Mouse (Mus musculus): Measurements from ENCODE around the gene Bik. TPM values are rescaled to one million over a fixed set of nuclear protein-coding genes. Genes with fewer than 3 reads are reported as not detected.

Bik gene
- polyA plus RNA-seq, 1 experiment from 2014 or later, result 2.2 TPM

DNA sequence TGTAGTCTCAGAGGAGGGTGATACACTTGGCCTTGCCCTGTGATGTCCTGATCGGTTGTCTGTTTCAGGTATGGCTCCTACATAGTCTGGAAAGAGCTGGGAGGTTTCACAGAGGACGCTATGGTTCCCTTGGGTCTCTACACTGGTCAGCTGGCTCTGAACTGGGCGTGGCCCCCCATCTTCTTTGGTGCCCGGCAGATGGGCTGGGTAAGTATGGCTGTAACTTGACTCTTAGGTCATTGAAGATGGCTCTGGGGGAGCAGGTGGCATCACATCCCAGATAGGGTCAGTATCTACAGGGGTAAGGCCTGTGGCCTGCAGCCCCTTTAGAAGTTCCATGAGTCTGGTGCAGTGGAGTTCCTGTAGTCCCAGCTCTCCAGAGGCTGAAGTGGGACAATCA, 45.5 kb downstream of the Bik start:
- 75% methylated on average over 4 of the region's 4 CpGs for WGBS (ENCODE audit: insufficient replicate concordance)
- Histone ChIP-seq H3K9me3 (replicated peaks) (no peaks in the 10 kb centered on the region), H3K27me3 (replicated peaks) (no peaks in the 10 kb centered on the region), H3K4me1 (peaks cover 35% of the 10 kb centered on the region), H3K4me2 (no peak overlapping the region), H3K27ac (no peak overlapping the region), H3K4me3 (no peak overlapping the region), H3K9ac (no peak overlapping the region), H3K36me3 (peaks cover 56% of the 10 kb centered on the region)
- ATAC-seq, result no peak

- 90% methylated on average over 12 of the region's 12 CpGs for WGBS (ENCODE audit: insufficient replicate concordance)
- ATAC-seq, result no peak
- Histone ChIP-seq H3K9ac (no peak overlapping the region), H3K4me1 (peaks cover 20% of the 10 kb centered on the region), H3K4me3 (no peak overlapping the region), H3K4me2 (no peak overlapping the region), H3K27ac (no peak overlapping the region), H3K9me3 (replicated peaks) (no peaks in the 10 kb centered on the region), H3K27me3 (replicated peaks) (no peaks in the 10 kb centered on the region), H3K36me3 (peaks cover 70% of the 10 kb centered on the region)
Measured at GRCm38 (mm10) chr15:83573606-83574005, 46.9 kb downstream of the Bik start.

DNA sequence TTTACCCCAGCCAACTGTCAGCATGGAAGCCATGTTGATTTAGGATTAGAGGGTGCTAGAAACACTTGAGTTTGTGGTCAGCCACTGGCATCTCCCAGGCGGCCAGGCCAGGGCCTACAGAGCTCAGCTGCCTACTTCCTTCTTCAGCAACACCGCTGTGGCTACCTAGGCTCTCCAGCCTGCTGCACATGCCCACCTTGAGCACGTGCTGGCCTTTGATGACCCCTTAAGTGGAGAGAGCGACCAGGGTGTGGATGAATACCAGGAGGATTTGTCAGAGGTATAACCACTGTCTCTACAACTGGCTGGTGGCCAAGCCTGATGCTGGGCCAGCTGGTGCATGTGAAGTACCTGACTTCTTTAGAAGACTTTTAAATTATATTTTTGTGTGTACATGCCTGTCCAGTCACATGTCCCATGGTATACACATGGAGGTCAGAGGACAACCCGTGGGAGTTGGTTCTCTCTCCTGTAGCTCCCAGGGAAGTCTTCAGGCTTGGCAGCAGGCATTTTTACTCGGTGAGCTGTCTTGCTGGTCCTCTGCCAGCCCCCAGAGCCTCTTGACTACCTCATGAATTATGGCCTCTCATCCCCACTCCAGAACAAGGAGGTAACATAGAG, 48.2 kb downstream of the Bik start:
- 74% methylated on average over 6 of the region's 6 CpGs for WGBS (ENCODE audit: insufficient replicate concordance)

DNA sequence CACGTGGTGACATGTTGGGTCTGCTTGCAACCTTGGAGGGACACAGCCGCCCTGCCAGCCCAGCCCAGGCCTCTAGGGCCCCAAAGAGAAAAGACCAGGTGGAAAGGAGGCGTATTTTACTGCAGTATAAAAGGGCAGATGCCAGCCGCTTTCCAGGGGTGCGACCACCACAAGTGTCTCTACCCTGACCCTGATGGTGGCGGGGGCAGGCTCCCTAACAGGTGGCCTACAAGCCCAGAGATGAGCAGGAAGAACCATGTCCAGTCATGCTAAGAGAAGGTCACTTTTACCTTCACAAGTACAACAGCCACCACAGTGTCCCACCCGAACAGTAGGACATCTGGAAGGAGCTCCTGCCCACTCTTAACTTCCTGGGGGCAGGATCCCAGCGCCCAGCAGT, 48.9 kb downstream of the Bik start:
- Histone ChIP-seq H3K4me3 (no peak overlapping the region), H3K27me3 (replicated peaks) (no peaks in the 10 kb centered on the region), H3K9ac (no peak overlapping the region), H3K9me3 (replicated peaks) (no peaks in the 10 kb centered on the region), H3K4me1 (0 out of 2 replicates have a peak, but pooled peaks cover 4% of the 10 kb centered on the region), H3K4me2 (no peak overlapping the region), H3K36me3 (peaks cover 90% of the 10 kb centered on the region), H3K27ac (peak overlapping the region; percentile 8; the same call in 1 of the 2 replicates)
- ATAC-seq, result no peak
- whole genome bisulfite sequencing (ENCODE audit: insufficient replicate concordance), result 90% methylated on average over 8 of the region's 8 CpGs

More for the DNA sequence above, 48.2 kb downstream of the Bik start:
- Histone ChIP-seq H3K4me1 (peaks cover 10% of the 10 kb centered on the region), H3K4me2 (no peak overlapping the region), H3K9me3 (replicated peaks) (no peaks in the 10 kb centered on the region), H3K9ac (no peak overlapping the region), H3K27ac (peak overlapping the region; percentile 50), H3K36me3 (peaks cover 83% of the 10 kb centered on the region), H3K4me3 (no peak overlapping the region), H3K27me3 (replicated peaks) (no peaks in the 10 kb centered on the region)
- no peak for ATAC-seq

DNA sequence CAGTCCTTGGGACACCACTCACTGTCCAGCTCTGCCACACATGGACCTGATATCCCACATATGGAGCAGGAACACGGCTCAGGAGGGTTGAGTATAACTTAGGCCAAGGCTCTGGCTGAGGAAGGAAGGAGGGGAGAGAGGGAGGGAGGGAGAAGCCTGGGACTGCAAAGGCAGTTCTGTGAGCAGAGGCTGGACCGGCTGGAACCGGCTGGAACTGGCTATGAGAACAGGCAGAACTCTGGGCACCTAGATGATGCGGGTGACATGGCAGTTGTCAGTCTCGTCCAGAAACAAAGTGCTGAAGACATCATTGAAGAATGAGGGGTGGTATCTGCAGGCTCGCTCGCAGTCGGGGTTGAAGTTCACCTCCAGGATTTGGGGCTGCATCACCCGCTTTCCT, 50.0 kb downstream of the Bik start:
- Histone ChIP-seq H3K9me3 (replicated peaks) (no peaks in the 10 kb centered on the region), H3K9ac (no peak overlapping the region), H3K27me3 (replicated peaks) (no peaks in the 10 kb centered on the region), H3K36me3 (peaks cover 95% of the 10 kb centered on the region), H3K4me3 (no peak overlapping the region), H3K4me2 (no peak overlapping the region), H3K27ac (no peak overlapping the region), H3K4me1 (0 out of 2 replicates have a peak, but pooled peaks cover 3% of the 10 kb centered on the region)
- WGBS (ENCODE audit: insufficient replicate concordance), result 86% methylated on average over 9 of the region's 9 CpGs
- ATAC-seq, result no peak

DNA sequence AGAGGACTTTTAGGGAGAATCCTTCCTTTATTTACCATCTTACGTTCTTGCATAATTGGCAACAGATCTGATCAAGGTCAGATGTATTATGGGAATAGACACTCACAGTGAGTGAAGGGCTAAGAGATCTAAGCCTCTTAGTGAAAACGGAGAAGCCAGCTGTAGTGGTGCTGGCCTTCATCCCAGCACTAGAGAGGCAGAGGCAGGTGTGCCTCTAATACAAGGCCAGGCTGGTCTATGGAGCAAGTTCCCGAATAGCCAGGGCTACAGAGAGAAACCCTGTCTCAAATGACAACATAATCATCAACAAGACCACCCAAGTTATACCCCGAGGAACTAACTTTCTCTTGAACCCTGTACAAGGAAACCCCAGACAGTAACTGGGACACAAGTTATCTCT, 56.3 kb downstream of the Bik start:
- 84% methylated on average over 4 of the region's 4 CpGs for WGBS (ENCODE audit: insufficient replicate concordance)
- no peak for ATAC-seq

GRCm38 (mm10) chr15:83583419-83584156, 56.9 kb downstream of the Bik start:
- peaks cover 21% of the 10 kb centered on the region for H3K4me1 ChIP-seq
- H3K9me3 ChIP-seq (replicated peaks), result peaks cover 13% of the 10 kb centered on the region
- 64% methylated on average over 8 of the region's 8 CpGs for WGBS (ENCODE audit: insufficient replicate concordance)
- H3K4me3 ChIP-seq, result peak overlapping the region; percentile 2; the same call in 1 of the 2 replicates
- peak overlapping the region; percentile 56 for H3K4me2 ChIP-seq
- H3K27ac ChIP-seq, result peak overlapping the region; percentile 68; the same call in 1 of the 2 replicates
- peak; percentile 84 for ATAC-seq
- peaks cover 100% of the 10 kb centered on the region for H3K36me3 ChIP-seq
- H3K27me3 ChIP-seq (replicated peaks), result no peaks in the 10 kb centered on the region
- peak overlapping the region; percentile 54 for H3K9ac ChIP-seq

More for the DNA sequence above, 56.3 kb downstream of the Bik start:
- H3K9me3 ChIP-seq (replicated peaks), result peaks cover 13% of the 10 kb centered on the region
- 0 out of 2 replicates have a peak overlapping the region, but pooled peaks have one; percentile 68 for H3K27ac ChIP-seq
- H3K4me2 ChIP-seq, result no peak overlapping the region
- peaks cover 100% of the 10 kb centered on the region for H3K36me3 ChIP-seq
- no peak overlapping the region for H3K9ac ChIP-seq
- H3K4me3 ChIP-seq, result no peak overlapping the region
- H3K4me1 ChIP-seq, result peaks cover 21% of the 10 kb centered on the region
- H3K27me3 ChIP-seq (replicated peaks), result no peaks in the 10 kb centered on the region

DNA sequence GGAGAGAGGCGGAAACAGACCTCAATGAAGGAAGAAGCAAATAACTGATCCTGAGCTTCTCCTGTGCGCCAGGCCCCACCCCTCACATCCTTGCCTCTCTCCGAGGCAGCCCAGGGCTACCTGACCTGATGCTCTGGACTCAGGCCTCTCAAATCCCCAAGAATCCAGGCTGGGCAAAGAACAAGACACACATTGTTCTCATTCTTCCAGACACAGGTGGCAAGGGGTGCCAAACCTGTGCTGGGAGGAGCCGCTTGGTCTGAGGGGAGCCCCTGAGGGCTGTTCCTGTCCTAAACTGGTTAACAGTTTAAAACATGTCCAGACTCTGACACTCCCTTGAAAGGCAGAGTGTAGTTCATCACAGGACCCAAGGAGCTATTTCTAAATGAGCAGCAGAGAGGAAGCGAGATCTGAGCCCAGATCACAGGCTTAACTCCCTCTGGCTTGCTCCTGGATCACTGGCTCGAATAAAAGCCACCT, 58.1 kb downstream of the Bik start:
- 85% methylated on average over 6 of the region's 6 CpGs for WGBS (ENCODE audit: insufficient replicate concordance)
- peak overlapping the region; percentile 68 for H3K27ac ChIP-seq
- no peak overlapping the region for H3K4me3 ChIP-seq
- no peak overlapping the region for H3K9ac ChIP-seq
- peaks cover 100% of the 10 kb centered on the region for H3K36me3 ChIP-seq
- H3K4me1 ChIP-seq, result peaks cover 23% of the 10 kb centered on the region
- no peak for ATAC-seq
- H3K9me3 ChIP-seq (replicated peaks), result peaks cover 13% of the 10 kb centered on the region
- no peak overlapping the region for H3K4me2 ChIP-seq
- no peaks in the 10 kb centered on the region for H3K27me3 ChIP-seq (replicated peaks)

DNA sequence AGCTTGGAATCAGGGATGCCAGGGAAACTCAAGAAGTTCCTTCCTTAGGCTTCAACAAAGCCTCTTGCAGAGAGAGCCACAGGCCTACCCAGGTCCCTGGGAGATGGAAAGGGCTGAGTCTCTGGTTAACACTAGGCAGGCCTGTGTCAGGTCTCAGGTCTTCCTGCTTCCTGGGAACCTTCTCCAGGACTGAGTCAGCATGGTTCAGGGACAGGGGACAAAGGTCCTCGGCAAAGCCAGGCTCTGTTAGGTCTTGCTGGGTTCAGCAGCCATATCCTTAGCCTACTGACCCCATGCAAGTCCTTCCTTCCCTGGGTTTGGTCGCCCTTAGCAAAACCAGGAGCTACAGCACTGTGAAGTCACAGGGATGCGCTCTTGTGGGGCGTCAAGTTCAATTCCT, 64.2 kb downstream of the Bik start:
- Histone ChIP-seq H3K4me2 (peak overlapping the region; percentile 96), H3K9ac (peak overlapping the region; percentile 96), H3K36me3 (peaks cover 60% of the 10 kb centered on the region), H3K4me1 (peaks cover 52% of the 10 kb centered on the region), H3K27ac (peak overlapping the region; percentile 100), H3K27me3 (replicated peaks) (no peaks in the 10 kb centered on the region), H3K9me3 (replicated peaks) (peaks cover 12% of the 10 kb centered on the region), H3K4me3 (0 out of 2 replicates have a peak overlapping the region, but pooled peaks have one; percentile 2)
- 84% methylated on average over 4 of the region's 4 CpGs for WGBS (ENCODE audit: insufficient replicate concordance)
- ATAC-seq, result no peak

GRCm38 (mm10) chr15:83591758-83592157, 65.1 kb downstream of the Bik start:
- Histone ChIP-seq H3K36me3 (peaks cover 51% of the 10 kb centered on the region), H3K27ac (peak overlapping the region; percentile 100), H3K9ac (peak overlapping the region; percentile 96), H3K4me2 (peak overlapping the region; percentile 96), H3K9me3 (replicated peaks) (peaks cover 2% of the 10 kb centered on the region; the same call in 1 of the 2 replicates), H3K4me3 (peak overlapping the region; percentile 95), H3K27me3 (replicated peaks) (no peaks in the 10 kb centered on the region), H3K4me1 (peaks cover 61% of the 10 kb centered on the region)
- ATAC-seq, result no peak
- 49% methylated on average over 6 of the region's 6 CpGs for WGBS (ENCODE audit: insufficient replicate concordance)

DNA sequence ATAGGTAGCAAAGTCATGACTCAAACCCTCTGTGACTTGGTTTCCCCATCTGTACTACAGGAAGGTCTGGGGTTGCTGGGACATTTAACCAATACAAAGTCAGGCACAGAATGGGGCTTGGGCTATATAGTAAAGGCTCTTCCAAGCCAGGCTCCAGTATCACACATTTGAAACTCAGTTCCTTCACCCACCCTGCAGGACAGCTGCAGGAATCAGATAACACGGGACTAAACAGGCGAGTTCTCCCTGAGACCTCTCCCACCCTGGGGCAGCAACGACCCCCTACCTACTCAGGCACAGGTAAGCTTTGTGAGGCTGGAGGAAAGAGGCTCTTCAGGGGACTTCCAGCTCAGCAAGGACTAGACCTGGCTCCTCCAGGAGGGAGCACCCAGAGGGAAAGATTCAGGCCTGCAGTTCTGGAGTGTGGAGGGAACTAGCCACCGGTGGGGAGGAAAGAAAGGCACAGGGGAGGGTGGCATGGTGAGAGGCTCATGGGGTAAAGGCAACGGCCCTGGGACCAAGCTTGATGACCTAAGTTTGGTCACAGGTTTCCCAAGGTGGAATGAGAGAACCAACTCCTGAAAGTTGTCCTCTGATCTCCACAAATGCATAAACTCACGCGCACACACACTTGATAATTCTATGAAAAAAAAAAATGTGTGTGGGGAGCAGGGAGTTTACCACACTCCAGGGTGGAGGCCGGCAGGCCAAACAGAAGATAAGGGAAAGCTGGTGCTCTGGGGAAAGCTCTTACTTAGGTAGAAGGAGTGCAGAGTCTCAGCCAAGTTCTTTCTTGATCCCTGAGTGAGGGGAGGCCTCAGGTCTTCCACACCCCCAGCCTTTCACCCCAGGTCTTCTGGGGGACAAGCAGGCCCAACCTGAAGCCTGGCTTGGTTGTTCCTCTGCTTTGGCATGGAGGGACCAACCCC, 65.9 kb downstream of the Bik start:
- H3K9ac ChIP-seq, result peak overlapping the region; percentile 96
- peak overlapping the region; percentile 100 for H3K27ac ChIP-seq
- peak overlapping the region; percentile 95 for H3K4me3 ChIP-seq
- peak; percentile 76 for ATAC-seq
- H3K4me1 ChIP-seq, result peaks cover 61% of the 10 kb centered on the region
- H3K36me3 ChIP-seq, result peaks cover 43% of the 10 kb centered on the region
- WGBS (ENCODE audit: insufficient replicate concordance), result 18% methylated on average over 8 of the region's 8 CpGs
- no peaks in the 10 kb centered on the region for H3K9me3 ChIP-seq (replicated peaks)
- H3K4me2 ChIP-seq, result peak overlapping the region; percentile 96
- no peaks in the 10 kb centered on the region for H3K27me3 ChIP-seq (replicated peaks)
